Mouse (Mus musculus) stomach, postnatal 0 days (tissue): ENCODE measurements around the gene Naf1. TPM values are rescaled to one million over a fixed set of nuclear protein-coding genes. Genes with fewer than 3 reads are reported as not detected.

Experiments used
- ATAC-seq: fragments of 200-750 bp; cut with Nextera tagmentation; 2 replicates; pipeline ENCODE4 v1.8.0; 2017; ENCODE audit not compliant: low FRiP score, low TSS enrichment
- DNase-seq: peaks from one replicate; pipeline ENCODE4 v3.0.0-alpha.2; 2016; ENCODE audit warnings: low spot score
- H3K27ac ChIP-seq: fragments of 300-500 bp; sonication (generic); replicated peaks from 2 replicates; pipeline ENCODE4 v1.5.1; 2014; ENCODE audit warnings: mild to moderate bottlenecking, control low read depth
- H3K27me3 ChIP-seq: fragments of 300-500 bp; sonication (generic); 2 replicates; pipeline ENCODE4 v1.6.1; 2014; ENCODE audit warnings: low read length; ENCODE audit not compliant: control insufficient read depth, insufficient read depth
- H3K36me3 ChIP-seq: fragments of 300-500 bp; sonication (generic); 2 replicates; pipeline ENCODE4 v1.6.1; 2014; ENCODE audit warnings: low read length, mixed read lengths; ENCODE audit not compliant: control insufficient read depth, insufficient read depth
- H3K4me1 ChIP-seq: fragments of 300-500 bp; sonication (generic); replicated peaks from 2 replicates; pipeline ENCODE4 v1.6.1; 2014; ENCODE audit warnings: antibody characterized with exemption; ENCODE audit not compliant: control insufficient read depth, insufficient read depth
- H3K4me2 ChIP-seq: fragments of 300-500 bp; sonication (generic); replicated peaks from 2 replicates; pipeline ENCODE4 v1.6.1; 2014; ENCODE audit warnings: low read depth, mild to moderate bottlenecking, control low read depth, moderate library complexity
- H3K4me3 ChIP-seq: fragments of 300-500 bp; sonication (generic); 2 replicates; pipeline ENCODE4 v1.5.1; 2014; ENCODE audit warnings: low read depth, low read length, control low read depth
- H3K9ac ChIP-seq: fragments of 300-500 bp; sonication (generic); 2 replicates; pipeline ENCODE4 v1.6.1; 2014; ENCODE audit warnings: mild to moderate bottlenecking, low read length, control low read depth, mixed read lengths
- H3K9me3 ChIP-seq: fragments of 300-500 bp; sonication (generic); 2 replicates; pipeline ENCODE4 v1.6.1; 2016; ENCODE audit warnings: low read length; ENCODE audit not compliant: control insufficient read depth
- CTCF ChIP-seq: IDR thresholded peaks from 2 replicates; pipeline ENCODE4 v1.5.1; 2016; ENCODE audit warnings: antibody characterized with exemption, low read depth, mild to moderate bottlenecking, moderate library complexity
- EP300 ChIP-seq: optimal IDR thresholded peaks from 2 replicates; pipeline ENCODE3; 2016; ENCODE audit warnings: antibody characterized with exemption
- WGBS: fragments of 180-500 bp; shearing (Covaris S2); extraction: QIAGEN DNeasy Blood & Tissue Kit; methylation state at CpG from one replicate; pipeline ENCODE4 v1.1.7; 2014; 5-methylcytosine and 5-hydroxymethylcytosine counted together
- polyA plus RNA-seq: library from polyadenylated mRNA; unstranded; fragments of >200 nt; fragmentation: Nextera tagmentation; extraction: Ambion mirVana; gene quantifications from 2 replicates; pipeline ENCODE4 v1.2.1, GENCODE M21; 2015

Gene Naf1
- polyA plus RNA-seq, 1 experiment from 2014 or later, result 2.3 TPM

GRCm38 (mm10) chr8:66933746-66934145 lies 73.7 kb downstream of the Naf1 start:
- H3K4me3 ChIP-seq, result no peak overlapping the region
- no peak for ATAC-seq
- H3K9ac ChIP-seq, result no peak overlapping the region
- no peak overlapping the region for H3K27ac ChIP-seq
- DNase-seq, result no peak
- WGBS, result 88% methylated on average over 4 of the region's 4 CpGs
- no peaks in the 10 kb centered on the region for H3K9me3 ChIP-seq
- no peaks in the 10 kb centered on the region for H3K27me3 ChIP-seq
- H3K36me3 ChIP-seq, result no peaks in the 10 kb centered on the region
- no peaks in the 10 kb centered on the region for H3K4me1 ChIP-seq
- no peak for TF ChIP-seq CTCF
- no peak for TF ChIP-seq EP300
- no peak overlapping the region for H3K4me2 ChIP-seq

GRCm38 (mm10) chr8:66936236-66936635 lies 76.2 kb downstream of the Naf1 start:
- no peak for ATAC-seq
- Histone ChIP-seq H3K9me3 (no peaks in the 10 kb centered on the region), H3K4me2 (no peak overlapping the region), H3K27ac (no peak overlapping the region), H3K4me3 (no peak overlapping the region), H3K27me3 (no peaks in the 10 kb centered on the region), H3K36me3 (no peaks in the 10 kb centered on the region), H3K9ac (no peak overlapping the region), H3K4me1 (no peaks in the 10 kb centered on the region)
- WGBS, result 70% methylated on average over 3 of the region's 3 CpGs
- DNase-seq, result no peak
- TF ChIP-seq EP300, result no peak

Other genes starting within 250 kb of the Naf1 start
- gene Npy5r, start 172.1 kb upstream of the Naf1 start, polyA plus RNA-seq, result 0.15 TPM in 1 of 2 replicates, not detected in the other
- gene Npy1r, start 163.0 kb upstream of the Naf1 start, polyA plus RNA-seq, result 0.94 and 1.1 TPM in 2 replicates